Mouse (Mus musculus) midbrain, embryonic 16.5 days (tissue): ENCODE results near the gene Hoxb3. TPM values are rescaled to one million over a fixed set of nuclear protein-coding genes. Genes with fewer than 3 reads are reported as not detected.

ENCODE experiments used
- ATAC-seq: fragments of 200-750 bp; cut with Nextera tagmentation; 2 replicates; pipeline ENCODE4 v1.8.0; 2017; ENCODE audit warnings: moderate TSS enrichment
- H3K27ac ChIP-seq: fragments of 300-500 bp; sonication (generic); 2 replicates; pipeline ENCODE4 v1.5.1; 2014; ENCODE audit warnings: mild to moderate bottlenecking, low read length, mixed read lengths
- H3K27me3 ChIP-seq: fragments of 300-500 bp; sonication (generic); 2 replicates; pipeline ENCODE4 v1.6.1; 2014; ENCODE audit warnings: low read depth, low read length, mixed read lengths; ENCODE audit not compliant: control insufficient read depth, insufficient read depth
- H3K36me3 ChIP-seq: fragments of 300-500 bp; sonication (generic); 2 replicates; pipeline ENCODE4 v1.6.1; 2014; ENCODE audit warnings: mild to moderate bottlenecking, low read length, moderate library complexity, mixed read lengths; ENCODE audit not compliant: control insufficient read depth, insufficient read depth
- H3K4me1 ChIP-seq: fragments of 300-500 bp; sonication (generic); 2 replicates; pipeline ENCODE4 v1.6.1; 2014; ENCODE audit warnings: mild to moderate bottlenecking, low read length, mixed read lengths; ENCODE audit not compliant: control insufficient read depth, insufficient read depth
- H3K4me2 ChIP-seq: fragments of 300-500 bp; sonication (generic); 2 replicates; pipeline ENCODE4 v1.6.1; 2014; ENCODE audit warnings: mild to moderate bottlenecking, low read length, mixed read lengths
- H3K4me3 ChIP-seq: fragments of 300-500 bp; sonication (generic); 2 replicates; pipeline ENCODE4 v1.5.1; 2014; ENCODE audit warnings: low read depth, mild to moderate bottlenecking, low read length, moderate library complexity, mixed read lengths
- H3K9ac ChIP-seq: fragments of 300-500 bp; sonication (generic); 2 replicates; pipeline ENCODE4 v1.6.1; 2014; ENCODE audit warnings: low read depth, low read length, mixed read lengths
- H3K9me3 ChIP-seq: fragments of 300-500 bp; sonication (generic); replicated peaks from 2 replicates; pipeline ENCODE4 v1.6.1; 2014; ENCODE audit warnings: mild to moderate bottlenecking, low read length, mixed read lengths; ENCODE audit not compliant: control insufficient read depth, poor library complexity, severe bottlenecking
- WGBS: fragments of 180-500 bp; shearing (Covaris S2); extraction: QIAGEN DNeasy Blood & Tissue Kit; methylation state at CpG from one replicate; pipeline ENCODE4 v1.1.7; 2014; 5-methylcytosine and 5-hydroxymethylcytosine counted together
- polyA plus RNA-seq: library from polyadenylated mRNA; unstranded; fragments of >200 nt; fragmentation: Nextera tagmentation; extraction: Ambion mirVana; gene quantifications from 2 replicates; pipeline ENCODE4 v1.2.1, GENCODE M21; 2015

Gene Hoxb3
- polyA plus RNA-seq, 1 experiment from 2014 or later, result not detected

DNA sequence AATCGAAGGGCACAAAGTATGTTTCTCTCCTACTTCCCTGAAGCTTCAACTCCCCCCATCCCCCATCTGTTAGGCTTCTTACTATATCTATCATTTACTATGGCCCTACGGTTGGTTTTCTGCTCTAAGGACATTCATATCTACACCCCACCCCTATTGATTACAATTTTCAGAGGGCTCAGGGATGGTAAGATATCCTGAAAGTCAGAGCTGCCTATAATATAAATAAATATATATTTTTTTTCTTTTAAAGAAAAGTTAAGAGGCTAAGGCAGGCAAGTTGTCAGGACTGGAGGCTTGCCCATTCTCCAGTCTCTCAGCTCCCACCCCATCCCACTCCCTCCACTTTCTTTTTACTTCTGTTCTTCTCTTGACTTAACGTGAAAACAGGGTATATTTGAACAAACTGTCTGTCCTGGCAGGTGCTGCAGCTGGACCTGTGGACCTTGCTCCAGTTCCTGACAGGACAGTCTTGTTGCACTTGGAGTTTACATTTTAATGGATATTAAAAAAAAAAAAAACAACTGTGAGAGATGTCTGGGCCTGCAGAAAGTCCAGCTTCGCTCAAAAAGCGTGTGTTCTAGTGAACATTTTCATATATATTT, 23.9 kb downstream of the Hoxb3 start:
- Histone ChIP-seq H3K9me3 (0 out of 2 replicates have a peak, but pooled peaks cover 2% of the 10 kb centered on the region), H3K4me2 (no peak overlapping the region), H3K4me3 (no peak overlapping the region), H3K4me1 (peaks cover 3% of the 10 kb centered on the region), H3K27me3 (peaks cover 86% of the 10 kb centered on the region), H3K36me3 (no peaks in the 10 kb centered on the region), H3K9ac (no peak overlapping the region), H3K27ac (no peak overlapping the region)
- 5% methylated on average over 5 of the region's 5 CpGs for WGBS
- no peak for ATAC-seq

DNA sequence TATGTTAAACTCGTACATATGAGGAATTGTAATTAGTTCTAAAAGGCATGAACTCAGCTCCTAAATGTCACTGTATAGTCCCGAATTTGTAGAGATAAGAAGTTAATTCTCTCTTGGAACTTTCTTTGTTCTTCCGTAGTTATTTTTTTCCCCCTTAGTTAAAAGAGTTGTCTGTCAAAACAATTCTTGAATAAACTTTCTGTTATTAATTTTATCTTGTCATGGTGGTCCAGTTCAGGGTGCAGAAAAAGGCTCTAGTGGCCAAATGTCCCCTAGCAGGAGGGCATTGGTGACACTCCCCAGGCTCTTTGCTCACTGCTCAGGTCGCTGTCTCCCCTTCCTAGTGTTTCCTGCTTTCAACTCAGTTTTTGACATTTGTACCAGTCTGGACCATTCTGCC, 24.6 kb downstream of the Hoxb3 start:
- no peak overlapping the region for H3K27ac ChIP-seq
- 2% methylated on average over 4 of the region's 4 CpGs for WGBS
- no peak overlapping the region for H3K4me2 ChIP-seq
- no peaks in the 10 kb centered on the region for H3K36me3 ChIP-seq
- H3K27me3 ChIP-seq, result peaks cover 88% of the 10 kb centered on the region
- peaks cover 3% of the 10 kb centered on the region for H3K4me1 ChIP-seq
- no peak for ATAC-seq
- 0 out of 2 replicates have a peak, but pooled peaks cover 2% of the 10 kb centered on the region for H3K9me3 ChIP-seq
- H3K4me3 ChIP-seq, result no peak overlapping the region
- H3K9ac ChIP-seq, result no peak overlapping the region

DNA sequence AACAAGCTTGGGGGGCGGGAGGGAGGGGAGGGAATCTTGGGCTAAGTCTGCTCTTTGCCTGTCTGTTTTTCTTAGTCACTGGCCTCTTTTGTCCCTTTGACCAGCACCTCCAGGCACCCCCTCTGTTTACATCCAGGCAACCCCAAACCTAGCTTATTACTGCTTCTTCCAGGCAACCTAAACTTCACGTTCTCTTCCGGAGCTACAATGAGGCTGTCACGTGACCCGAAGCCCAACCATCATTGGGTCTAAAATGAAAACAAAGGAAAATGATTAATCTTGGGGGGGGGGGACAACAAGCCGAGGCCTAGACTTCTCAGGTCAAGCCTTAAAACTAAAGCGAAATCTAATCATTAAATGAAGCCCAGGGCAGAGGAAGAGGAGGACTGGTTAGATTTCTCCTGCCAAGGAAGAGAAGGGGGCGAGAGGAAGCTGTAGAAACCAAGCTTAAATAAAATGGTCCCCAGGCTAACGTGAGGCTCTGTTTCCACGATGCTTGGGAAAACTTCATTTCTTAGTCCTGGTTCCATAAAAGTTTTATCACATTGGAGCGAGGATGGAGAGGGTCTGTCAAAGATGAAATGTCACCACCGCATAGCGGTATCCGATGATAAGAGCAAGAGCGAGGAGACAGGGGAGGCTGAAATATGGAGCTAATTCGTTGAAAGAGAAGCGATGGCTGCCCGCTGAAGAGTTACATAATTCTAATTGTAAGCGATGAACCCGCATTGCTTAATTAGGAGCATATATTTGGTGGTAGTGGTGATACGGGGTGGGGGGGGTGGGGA, 25.2 kb downstream of the Hoxb3 start:
- no peak for ATAC-seq
- Histone ChIP-seq H3K9ac (no peak overlapping the region), H3K4me1 (peaks cover 3% of the 10 kb centered on the region), H3K36me3 (no peaks in the 10 kb centered on the region), H3K27ac (no peak overlapping the region), H3K4me2 (no peak overlapping the region), H3K9me3 (0 out of 2 replicates have a peak, but pooled peaks cover 2% of the 10 kb centered on the region), H3K27me3 (peaks cover 87% of the 10 kb centered on the region), H3K4me3 (no peak overlapping the region)
- WGBS, result 3% methylated on average over 21 of the region's 21 CpGs

- ATAC-seq, result no peak
- Histone ChIP-seq H3K27me3 (peaks cover 86% of the 10 kb centered on the region), H3K36me3 (no peaks in the 10 kb centered on the region), H3K27ac (no peak overlapping the region), H3K4me3 (no peak overlapping the region), H3K4me1 (peaks cover 3% of the 10 kb centered on the region), H3K9me3 (0 out of 2 replicates have a peak, but pooled peaks cover 2% of the 10 kb centered on the region), H3K9ac (no peak overlapping the region), H3K4me2 (no peak overlapping the region)
- 8% methylated on average over 3 of the region's 3 CpGs for WGBS
These were observed 25.9 kb downstream of the Hoxb3 start for GRCm38 (mm10) chr11:96348988-96349387.

DNA sequence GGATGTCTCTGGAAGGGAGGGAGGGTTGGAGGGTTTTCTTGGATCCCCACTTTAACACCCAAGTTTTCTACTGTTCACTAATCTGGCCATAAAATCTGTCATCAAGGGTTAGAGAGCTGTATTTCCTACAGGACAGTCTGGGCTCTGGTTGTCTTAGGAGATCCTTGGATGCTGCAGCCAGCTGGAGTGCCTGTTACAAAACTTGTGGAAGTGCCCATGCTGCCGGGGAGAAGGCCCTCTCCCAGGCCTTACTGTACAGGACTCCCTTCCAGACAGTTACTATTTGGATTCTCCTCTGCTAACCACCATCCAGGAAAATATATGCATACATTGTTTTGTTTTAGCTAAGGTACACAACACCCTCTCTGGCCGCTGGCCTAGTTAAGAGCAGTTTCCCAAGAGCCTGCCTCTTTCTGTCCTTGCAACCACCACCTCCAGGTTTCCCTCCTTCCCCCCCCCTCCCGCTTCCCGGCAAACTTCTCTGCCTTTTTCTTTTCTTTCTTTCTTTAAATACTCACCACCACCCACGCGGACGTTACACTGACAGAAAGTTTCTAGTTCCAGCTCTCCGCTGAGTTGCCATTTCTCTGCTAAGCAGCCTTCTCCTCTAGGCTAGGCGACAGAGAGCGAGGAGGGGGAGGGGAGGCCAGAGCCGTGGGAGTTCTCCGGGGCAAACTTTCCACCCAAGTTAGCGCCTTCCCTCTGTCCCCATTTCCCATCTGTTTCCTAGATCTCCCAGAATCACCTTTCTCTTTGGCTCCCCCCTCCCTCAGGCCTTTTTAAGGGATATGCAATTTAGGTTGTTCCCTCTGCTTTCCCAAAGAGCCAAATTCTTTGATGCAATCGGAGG, 26.6 kb downstream of the Hoxb3 start:
- no peak overlapping the region for H3K9ac ChIP-seq
- H3K27me3 ChIP-seq, result peaks cover 82% of the 10 kb centered on the region
- no peak for ATAC-seq
- H3K9me3 ChIP-seq, result 0 out of 2 replicates have a peak, but pooled peaks cover 2% of the 10 kb centered on the region
- no peak overlapping the region for H3K4me2 ChIP-seq
- no peaks in the 10 kb centered on the region for H3K36me3 ChIP-seq
- peaks cover 3% of the 10 kb centered on the region for H3K4me1 ChIP-seq
- H3K4me3 ChIP-seq, result no peak overlapping the region
- 2% methylated on average over 14 of the region's 14 CpGs for WGBS
- H3K27ac ChIP-seq, result no peak overlapping the region

GRCm38 (mm10) chr11:96350341-96350624, 27.2 kb downstream of the Hoxb3 start, which contains the start of gene Hoxb2:
Gene Hoxb2 (plus strand): TSS chr11:96350525.
- H3K9ac ChIP-seq, result no peak within 1 kb of the TSS
- WGBS, result 3% methylated on average over 2 of the region's 2 CpGs
- no peak for ATAC-seq
- H3K4me2 ChIP-seq, result no peak within 1 kb of the TSS
- peaks cover 2% of the 10 kb centered on the region for H3K4me1 ChIP-seq
- 0 out of 2 replicates have a peak, but pooled peaks cover 2% of the 10 kb centered on the region for H3K9me3 ChIP-seq
- no peak within 1 kb of the TSS for H3K27ac ChIP-seq
- H3K27me3 ChIP-seq, result peaks cover 78% of the 10 kb centered on the region
- no peak within 1 kb of the TSS for H3K4me3 ChIP-seq
- no peaks in the 10 kb centered on the region for H3K36me3 ChIP-seq

- H3K4me1 ChIP-seq, result no peaks in the 10 kb centered on the region
- H3K9ac ChIP-seq, result no peak overlapping the region
- no peak overlapping the region for H3K4me2 ChIP-seq
- WGBS, result 4% methylated on average over 2 of the region's 2 CpGs
- no peak overlapping the region for H3K27ac ChIP-seq
- no peak overlapping the region for H3K4me3 ChIP-seq
- H3K9me3 ChIP-seq, result 0 out of 2 replicates have a peak, but pooled peaks cover 2% of the 10 kb centered on the region
- no peaks in the 10 kb centered on the region for H3K36me3 ChIP-seq
- ATAC-seq, result no peak
- peaks cover 76% of the 10 kb centered on the region for H3K27me3 ChIP-seq
These were observed 27.7 kb downstream of the Hoxb3 start for GRCm38 (mm10) chr11:96350791-96351190.

- Histone ChIP-seq H3K9ac (no peak overlapping the region), H3K4me2 (no peak overlapping the region), H3K4me1 (no peaks in the 10 kb centered on the region), H3K36me3 (no peaks in the 10 kb centered on the region), H3K9me3 (0 out of 2 replicates have a peak, but pooled peaks cover 2% of the 10 kb centered on the region), H3K4me3 (no peak overlapping the region), H3K27ac (no peak overlapping the region), H3K27me3 (peaks cover 76% of the 10 kb centered on the region)
- no peak for ATAC-seq
- WGBS, result 2% methylated on average over 11 of the region's 11 CpGs
These were observed 28.2 kb downstream of the Hoxb3 start for GRCm38 (mm10) chr11:96351312-96351711.
